Mouse (Mus musculus) naive thymus-derived CD4-positive, alpha-beta T cell, adult 2 months (primary cell): ENCODE results near the gene 4932429P05Rik.

Experiments
- DNase-seq: peaks from one replicate; pipeline ENCODE4 v3.0.0-alpha.2; 2011; ENCODE audit warnings: low read depth

4932429P05Rik gene

GRCm38 (mm10) chrX:89751968-89752367 is at the start of gene 4932429P05Rik:
Gene 4932429P05Rik (plus strand): TSS chrX:89752268.
- no peak for DNase-seq
